Mouse (Mus musculus) lung, embryonic 14.5 days (tissue): ENCODE results near the gene Camta1. TPM values are rescaled to one million over a fixed set of nuclear protein-coding genes. Genes with fewer than 3 reads are reported as not detected.

Experiments
- ATAC-seq: fragments of 200-750 bp; cut with Nextera tagmentation; 2 replicates; pipeline ENCODE4 v1.8.0; 2017; ENCODE audit warnings: mild to moderate bottlenecking, moderate TSS enrichment, moderate library complexity; ENCODE audit not compliant: insufficient read depth
- DNase-seq: peaks from one replicate; pipeline ENCODE4 v3.0.0-alpha.2; 2015
- H3K27ac ChIP-seq: fragments of 300-500 bp; sonication (generic); 2 replicates; pipeline ENCODE4 v1.5.1; 2014; ENCODE audit warnings: low read depth, mild to moderate bottlenecking, moderate library complexity
- H3K27me3 ChIP-seq: fragments of 300-500 bp; sonication (generic); 2 replicates; pipeline ENCODE4 v1.6.1; 2014; ENCODE audit warnings: low read length, control low read depth; ENCODE audit not compliant: insufficient read depth
- H3K36me3 ChIP-seq: fragments of 300-500 bp; sonication (generic); 2 replicates; pipeline ENCODE4 v1.6.1; 2014; ENCODE audit warnings: control low read depth; ENCODE audit not compliant: insufficient read depth
- H3K4me1 ChIP-seq: fragments of 300-500 bp; sonication (generic); 2 replicates; pipeline ENCODE4 v1.6.1; 2014; ENCODE audit warnings: antibody characterized with exemption, control low read depth; ENCODE audit not compliant: insufficient read depth
- H3K4me2 ChIP-seq: fragments of 300-500 bp; sonication (generic); 2 replicates; pipeline ENCODE4 v1.6.1; 2014; ENCODE audit warnings: mild to moderate bottlenecking
- H3K4me3 ChIP-seq: fragments of 300-500 bp; sonication (generic); 2 replicates; pipeline ENCODE4 v1.5.1; 2014; ENCODE audit warnings: low read depth, low read length
- H3K9ac ChIP-seq: fragments of 300-500 bp; sonication (generic); 2 replicates; pipeline ENCODE4 v1.6.1; 2014
- H3K9me3 ChIP-seq: fragments of 300-500 bp; sonication (generic); 2 replicates; pipeline ENCODE4 v1.6.1; 2016; ENCODE audit warnings: low read depth, low read length, control low read depth
- CTCF ChIP-seq: IDR thresholded peaks from 2 replicates; pipeline ENCODE4 v1.5.1; 2016; ENCODE audit warnings: antibody characterized with exemption, low read depth
- WGBS: fragments of 180-500 bp; shearing (Covaris S2); extraction: QIAGEN DNeasy Blood & Tissue Kit; methylation state at CpG from one replicate; pipeline ENCODE4 v1.1.7; 2014; 5-methylcytosine and 5-hydroxymethylcytosine counted together
- polyA plus RNA-seq: library from polyadenylated mRNA; unstranded; fragments of >200 nt; fragmentation: Nextera tagmentation; extraction: Ambion mirVana; gene quantifications from 2 replicates; pipeline ENCODE4 v1.2.1, GENCODE M21; 2014

The Camta1 gene
- polyA plus RNA-seq, 1 experiment from 2014 or later, result 87.5 TPM

DNA sequence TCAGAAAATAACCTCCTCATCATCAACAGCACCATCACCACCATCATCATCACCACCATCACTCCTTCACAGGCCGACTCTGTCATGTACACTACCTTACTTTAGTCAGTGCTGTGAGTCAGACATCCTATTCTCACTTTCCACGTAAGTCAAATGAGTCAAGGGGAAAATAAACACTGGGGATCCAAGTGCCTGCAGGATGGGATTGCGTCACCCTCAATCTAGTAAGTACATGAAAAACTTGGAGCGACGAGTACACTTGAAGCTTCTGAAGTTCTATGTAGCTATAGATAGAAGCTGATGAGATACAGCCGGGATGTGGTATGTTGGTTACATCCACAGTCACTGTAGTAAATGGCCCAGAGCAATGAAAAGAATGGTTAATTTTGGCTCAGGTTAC is 514.1 kb downstream of the Camta1 start:
- ATAC-seq, result no peak

DNA sequence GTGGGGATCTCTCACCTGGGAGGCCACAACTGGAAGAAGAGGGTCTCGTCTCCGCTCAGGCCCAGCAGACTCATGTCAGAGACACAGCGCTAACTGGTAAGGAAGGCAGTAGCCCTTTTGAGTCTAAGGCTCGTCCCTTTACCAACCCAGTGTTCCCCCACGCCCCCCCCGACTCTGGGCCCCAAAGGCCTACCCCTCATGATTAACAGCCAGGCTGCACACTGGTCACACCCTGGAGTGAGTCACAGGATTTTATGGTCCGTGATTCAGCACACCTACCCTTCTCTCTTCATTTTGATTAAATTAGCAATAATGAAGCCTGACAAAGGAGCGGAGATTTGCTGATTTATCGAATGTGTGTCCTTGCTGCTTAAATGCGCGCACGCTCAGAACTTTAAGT is 515.0 kb downstream of the Camta1 start:
- TF ChIP-seq CTCF, result no peak
- Histone ChIP-seq H3K9ac (no peak overlapping the region), H3K4me2 (no peak overlapping the region), H3K27ac (no peak overlapping the region), H3K36me3 (no peaks in the 10 kb centered on the region), H3K9me3 (no peaks in the 10 kb centered on the region), H3K4me3 (no peak overlapping the region), H3K27me3 (no peaks in the 10 kb centered on the region), H3K4me1 (peaks cover 3% of the 10 kb centered on the region; the same call in 1 of the 2 replicates)
- DNase-seq (no peak), ATAC-seq (no peak)
- WGBS, result 85% methylated on average over 12 of the region's 12 CpGs

More for the DNA sequence above, 514.1 kb downstream of the Camta1 start:
- WGBS, result 71% methylated on average over 6 of the region's 6 CpGs
- Histone ChIP-seq H3K4me1 (peaks cover 5% of the 10 kb centered on the region; the same call in 1 of the 2 replicates), H3K4me3 (no peak overlapping the region), H3K27me3 (no peaks in the 10 kb centered on the region), H3K4me2 (no peak overlapping the region), H3K9ac (no peak overlapping the region), H3K9me3 (no peaks in the 10 kb centered on the region), H3K36me3 (no peaks in the 10 kb centered on the region), H3K27ac (no peak overlapping the region)
- no peak for TF ChIP-seq CTCF
- DNase-seq, result no peak

DNA sequence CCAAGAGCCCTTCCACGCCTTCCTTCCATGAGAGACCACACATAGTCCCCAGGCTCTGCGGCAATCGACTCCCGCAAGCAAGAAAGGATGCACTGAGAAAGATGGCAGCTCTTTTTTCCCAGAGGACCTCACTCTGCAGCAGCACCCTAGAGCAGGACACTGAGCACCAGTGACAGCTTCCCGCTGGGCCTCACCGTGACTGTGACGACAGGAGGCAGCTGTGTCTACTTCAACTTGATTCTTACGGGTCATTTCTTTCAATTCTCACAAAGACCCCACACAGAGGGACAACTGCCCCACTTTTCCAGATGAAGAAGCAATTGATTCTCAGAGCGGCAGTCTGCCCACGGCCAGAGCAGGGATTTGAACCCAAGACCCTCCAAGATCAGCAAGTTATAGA is 516.9 kb downstream of the Camta1 start:
- DNase-seq (no peak), ATAC-seq (no peak)
- Histone ChIP-seq H3K4me2 (no peak overlapping the region), H3K9ac (no peak overlapping the region), H3K27me3 (no peaks in the 10 kb centered on the region), H3K9me3 (no peaks in the 10 kb centered on the region), H3K4me3 (no peak overlapping the region), H3K36me3 (no peaks in the 10 kb centered on the region), H3K4me1 (no peaks in the 10 kb centered on the region), H3K27ac (no peak overlapping the region)
- 61% methylated on average over 10 of the region's 10 CpGs for WGBS
- TF ChIP-seq CTCF, result no peak

DNA sequence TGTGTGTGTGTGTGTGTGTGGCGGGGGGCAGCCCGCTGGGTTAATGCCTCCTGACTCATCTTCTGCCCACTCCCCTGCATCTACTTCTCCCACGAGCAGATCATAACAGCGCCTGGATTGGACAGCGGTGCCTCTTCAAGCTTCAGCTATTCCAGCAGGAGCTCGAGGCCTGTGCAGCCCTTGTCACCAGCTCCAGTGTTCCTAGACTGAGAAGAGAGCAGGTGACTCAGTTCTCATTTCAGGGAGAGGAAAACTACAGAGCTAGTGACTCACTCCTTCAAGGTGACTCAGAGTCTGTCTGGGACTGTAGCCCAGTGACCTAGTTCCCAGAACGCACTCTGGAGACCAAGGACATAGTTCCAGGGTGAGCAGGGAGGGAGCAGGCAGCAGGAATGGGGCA is 522.3 kb downstream of the Camta1 start:
- no peak overlapping the region for H3K27ac ChIP-seq
- H3K9ac ChIP-seq, result no peak overlapping the region
- no peak for TF ChIP-seq CTCF
- 75% methylated on average over 7 of the region's 7 CpGs for WGBS
- DNase-seq (no peak), ATAC-seq (no peak)
- H3K36me3 ChIP-seq, result no peaks in the 10 kb centered on the region
- H3K4me2 ChIP-seq, result no peak overlapping the region
- no peak overlapping the region for H3K4me3 ChIP-seq
- no peaks in the 10 kb centered on the region for H3K27me3 ChIP-seq
- H3K9me3 ChIP-seq, result no peaks in the 10 kb centered on the region
- H3K4me1 ChIP-seq, result no peaks in the 10 kb centered on the region

DNA sequence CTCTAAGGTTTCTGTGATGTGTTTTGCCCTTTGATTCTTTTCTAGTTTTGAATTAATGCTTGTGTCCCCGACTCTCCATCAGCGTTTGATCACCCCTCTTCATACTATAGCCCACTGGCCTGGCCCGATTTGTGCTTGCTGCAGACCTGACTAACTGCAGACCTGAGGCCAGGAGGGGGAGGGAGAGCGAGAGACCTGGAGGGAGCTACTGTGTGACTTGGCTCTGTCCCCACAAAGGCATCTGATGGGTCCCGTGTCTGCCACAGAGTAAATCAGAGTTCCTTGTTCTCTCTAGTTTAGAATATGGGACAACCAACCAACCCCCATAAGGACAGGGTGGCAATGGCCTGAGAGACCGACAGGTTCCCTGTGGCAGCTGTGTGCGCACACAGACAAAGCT is 522.7 kb downstream of the Camta1 start:
- H3K4me2 ChIP-seq, result no peak overlapping the region

DNA sequence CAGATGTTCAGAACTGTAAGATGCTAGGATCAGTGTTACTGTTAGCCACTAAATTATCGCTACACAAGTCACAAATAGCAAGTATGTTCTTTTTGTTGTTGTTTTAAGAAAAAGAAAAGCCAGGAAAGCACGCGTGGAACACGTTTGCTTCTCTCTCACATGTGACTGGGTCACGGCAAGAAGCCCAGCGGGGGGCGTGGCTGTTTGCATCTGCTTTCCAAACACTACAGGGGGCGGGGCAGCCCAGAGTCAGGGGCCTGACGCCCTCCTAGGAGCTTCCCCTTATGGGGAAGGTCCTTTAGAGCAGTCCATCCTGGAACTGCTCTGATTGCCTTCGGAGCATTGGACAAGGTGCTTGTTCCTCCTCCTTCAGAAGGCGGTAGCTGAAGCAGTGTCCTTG is 524.1 kb downstream of the Camta1 start:
- no peaks in the 10 kb centered on the region for H3K27me3 ChIP-seq
- ATAC-seq (no peak), DNase-seq (peak; percentile 28)
- H3K36me3 ChIP-seq, result no peaks in the 10 kb centered on the region
- no peak for TF ChIP-seq CTCF
- no peaks in the 10 kb centered on the region for H3K4me1 ChIP-seq
- H3K4me2 ChIP-seq, result no peak overlapping the region
- WGBS, result 15% methylated on average over 11 of the region's 11 CpGs
- H3K27ac ChIP-seq, result no peak overlapping the region
- H3K4me3 ChIP-seq, result no peak overlapping the region
- H3K9me3 ChIP-seq, result no peaks in the 10 kb centered on the region
- no peak overlapping the region for H3K9ac ChIP-seq

More for the DNA sequence above, 522.7 kb downstream of the Camta1 start:
- no peak for ATAC-seq
- Histone ChIP-seq H3K36me3 (no peaks in the 10 kb centered on the region), H3K9me3 (no peaks in the 10 kb centered on the region), H3K27me3 (no peaks in the 10 kb centered on the region), H3K9ac (no peak overlapping the region), H3K4me3 (no peak overlapping the region), H3K27ac (no peak overlapping the region), H3K4me1 (no peaks in the 10 kb centered on the region)
- no peak for TF ChIP-seq CTCF
- 77% methylated on average over 7 of the region's 7 CpGs for WGBS
- no peak for DNase-seq

DNA sequence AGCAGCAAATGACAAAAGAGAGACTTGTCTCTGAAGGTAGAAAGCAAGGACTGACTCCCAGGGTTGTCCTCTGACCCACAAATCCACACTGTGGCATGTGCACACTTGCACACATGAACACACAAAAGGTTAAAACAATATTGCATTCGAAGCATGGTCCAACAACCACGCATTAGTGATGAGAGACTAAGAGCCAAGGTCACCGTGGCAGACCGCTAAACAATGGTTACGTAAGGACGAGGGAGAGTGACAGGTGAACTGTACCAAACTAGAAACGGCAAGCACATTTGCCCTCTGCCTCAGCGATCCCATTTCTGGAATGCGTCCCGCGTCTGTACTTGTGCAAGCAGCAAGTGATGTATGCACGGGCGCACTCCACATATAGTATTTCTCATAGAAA is 525.3 kb downstream of the Camta1 start:
- WGBS, result 77% methylated on average over 13 of the region's 13 CpGs
- no peak overlapping the region for H3K4me2 ChIP-seq
- H3K36me3 ChIP-seq, result no peaks in the 10 kb centered on the region
- no peaks in the 10 kb centered on the region for H3K9me3 ChIP-seq
- no peaks in the 10 kb centered on the region for H3K27me3 ChIP-seq
- DNase-seq (no peak), ATAC-seq (no peak)
- no peaks in the 10 kb centered on the region for H3K4me1 ChIP-seq
- no peak overlapping the region for H3K9ac ChIP-seq
- TF ChIP-seq CTCF, result no peak
- H3K27ac ChIP-seq, result no peak overlapping the region
- no peak overlapping the region for H3K4me3 ChIP-seq
